Mouse (Mus musculus) E14TG2a.4 (cell line): ENCODE results near the gene Fry.

Source experiments
- CTCF ChIP-seq: conservative IDR thresholded peaks from 2 replicates; pipeline ENCODE4 v1.5.1; 2014; ENCODE audit warnings: low read length
- NANOG ChIP-seq: IDR thresholded peaks from 2 replicates; pipeline ENCODE4 v1.6.1; 2014; ENCODE audit warnings: borderline replicate concordance, low read length, mixed read lengths
- POU5F1 ChIP-seq: IDR thresholded peaks from 2 replicates; pipeline ENCODE4 v1.6.1; 2014; ENCODE audit warnings: low read length, borderline replicate concordance

GRCm38 (mm10) chr5:150358671-150359070 is 240.2 kb downstream of the Fry start:
- TF ChIP-seq CTCF = no peak
- TF ChIP-seq NANOG = no peak
- no peak for TF ChIP-seq POU5F1
